Mouse (Mus musculus): ENCODE measurements around the gene Nat9. TPM values are rescaled to one million over a fixed set of nuclear protein-coding genes. Genes with fewer than 3 reads are reported as not detected.

Nat9 gene
- polyA plus RNA-seq, 1 experiment from 2014 or later: 24.2 TPM

DNA sequence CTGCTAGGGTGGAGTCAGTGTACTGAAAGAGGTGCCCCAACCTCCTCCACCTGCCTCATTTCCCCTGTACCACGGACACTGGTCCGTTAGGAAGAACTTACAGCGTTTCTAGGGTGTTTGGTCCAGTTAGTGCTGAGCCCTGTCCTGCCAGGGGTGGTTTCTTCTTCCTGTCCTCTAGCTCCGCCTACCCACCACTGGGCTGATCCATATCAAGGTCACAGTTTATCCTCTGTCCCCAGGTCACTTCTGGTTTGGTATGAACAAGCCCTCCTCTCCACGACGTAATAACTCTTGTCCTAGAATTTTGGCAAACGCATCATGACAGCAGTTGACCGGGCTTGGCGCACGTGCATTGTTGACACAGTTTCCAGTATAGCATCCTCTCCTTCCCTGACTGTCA, 32.0 kb upstream of the Nat9 start:
- Histone ChIP-seq H3K9ac (replicated peaks; ENCODE audit: low read depth, low read length) (no peak overlapping the region), H3K36me3 (ENCODE audit: control insufficient read depth, insufficient read depth) (no peaks in the 10 kb centered on the region), H3K9me3 (ENCODE audit: control insufficient read depth, low read length) (no peaks in the 10 kb centered on the region), H3K4me1 (replicated peaks; ENCODE audit: control insufficient read depth, insufficient read depth, low read length) (peaks cover 32% of the 10 kb centered on the region), H3K27me3 (replicated peaks; ENCODE audit: control insufficient read depth, insufficient read depth, low read length) (no peaks in the 10 kb centered on the region), H3K4me3 (replicated peaks; ENCODE audit: low read length) (no peak overlapping the region), H3K4me2 (ENCODE audit: low read length) (no peak overlapping the region), H3K27ac (ENCODE audit: low read length) (no peak overlapping the region)
- ATAC-seq: no peak
- WGBS: 95% methylated on average over 10 of the region's 10 CpGs

DNA sequence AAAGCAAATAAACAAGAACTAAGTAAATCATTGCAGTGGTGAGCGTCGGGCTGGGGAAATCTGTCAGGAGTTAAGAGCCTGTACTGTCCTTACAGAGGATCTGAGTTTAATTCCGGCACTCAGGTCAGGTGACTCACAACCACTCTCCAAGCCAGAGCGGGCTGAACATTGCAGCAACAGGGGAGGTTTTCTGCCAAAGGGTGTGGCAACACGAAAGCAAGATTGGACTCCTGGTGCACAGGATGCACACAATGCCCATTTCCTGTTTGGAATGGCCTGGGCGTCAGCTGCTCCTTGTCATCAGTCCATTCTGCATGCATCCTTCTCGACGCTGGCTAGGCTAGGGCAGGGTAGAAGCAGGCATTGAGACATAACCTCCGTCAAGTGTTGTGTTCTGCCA, 31.6 kb upstream of the Nat9 start:
- no peak for ATAC-seq
- H3K9me3 ChIP-seq (ENCODE audit: control insufficient read depth, low read length): no peaks in the 10 kb centered on the region
- WGBS: 82% methylated on average over 9 of the region's 9 CpGs

DNA sequence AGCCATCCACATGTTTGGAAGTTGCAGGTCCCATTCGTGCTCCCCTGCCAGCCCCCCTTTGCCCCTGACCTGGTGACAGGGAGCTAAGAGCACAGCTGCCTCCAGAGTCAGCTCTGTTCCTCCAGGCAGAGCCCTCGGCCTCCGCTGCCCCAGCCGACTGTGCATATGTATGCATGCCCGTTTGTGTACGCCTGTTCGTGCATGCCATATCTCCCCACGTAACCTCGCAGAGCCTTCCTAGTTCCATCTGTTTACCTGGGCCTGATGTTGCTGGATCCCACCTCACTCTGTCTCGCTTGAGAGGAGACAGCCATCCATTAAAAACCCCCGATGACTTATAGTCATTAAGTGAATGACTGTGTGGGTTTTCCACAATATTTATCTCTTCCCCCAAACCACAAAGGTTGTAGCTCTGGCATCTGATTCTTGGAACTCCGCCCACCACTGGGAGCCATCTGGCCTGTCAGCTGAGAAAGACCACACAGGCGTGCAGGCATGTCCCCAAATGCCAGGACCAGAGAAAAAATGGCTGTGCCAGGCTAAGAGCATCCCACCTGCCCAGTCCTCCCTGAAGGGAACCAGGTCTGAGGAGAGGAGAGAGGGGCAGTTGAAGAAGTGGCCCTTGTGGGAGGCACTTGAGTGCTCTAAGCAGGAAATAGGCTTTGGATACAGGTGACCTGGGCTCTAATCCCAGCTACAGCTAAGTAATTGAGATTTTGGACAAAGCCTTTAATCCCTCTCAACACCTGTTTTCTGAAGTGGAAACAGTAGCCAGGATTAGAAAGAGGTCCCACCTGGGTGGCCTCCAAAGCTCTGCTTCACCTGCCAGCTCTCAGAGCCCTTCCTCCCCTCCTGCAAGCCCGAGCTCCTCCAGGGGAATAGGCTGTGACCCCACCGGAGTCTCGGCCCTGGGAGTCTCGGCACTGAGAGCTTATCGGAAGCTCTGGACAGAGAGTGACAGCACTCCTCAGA, 30.1 kb upstream of the Nat9 start:
- Histone ChIP-seq H3K4me1 (replicated peaks; ENCODE audit: control insufficient read depth, insufficient read depth, low read length) (peaks cover 23% of the 10 kb centered on the region), H3K27me3 (replicated peaks; ENCODE audit: control insufficient read depth, insufficient read depth, low read length) (no peaks in the 10 kb centered on the region), H3K4me3 (replicated peaks; ENCODE audit: low read length) (no peak overlapping the region), H3K9me3 (ENCODE audit: control insufficient read depth, low read length) (no peaks in the 10 kb centered on the region), H3K36me3 (ENCODE audit: control insufficient read depth, insufficient read depth) (no peaks in the 10 kb centered on the region), H3K9ac (replicated peaks; ENCODE audit: low read depth, low read length) (no peak overlapping the region), H3K4me2 (ENCODE audit: low read length) (no peak overlapping the region), H3K27ac (ENCODE audit: low read length) (no peak overlapping the region)
- 46% methylated on average over 18 of the region's 18 CpGs for WGBS
- ATAC-seq: no peak

More for the DNA sequence above, 31.6 kb upstream of the Nat9 start:
- H3K27ac ChIP-seq (ENCODE audit: low read length): no peak overlapping the region
- no peaks in the 10 kb centered on the region for H3K36me3 ChIP-seq (ENCODE audit: control insufficient read depth, insufficient read depth)
- peaks cover 32% of the 10 kb centered on the region for H3K4me1 ChIP-seq (replicated peaks; ENCODE audit: control insufficient read depth, insufficient read depth, low read length)
- H3K27me3 ChIP-seq (replicated peaks; ENCODE audit: control insufficient read depth, insufficient read depth, low read length): no peaks in the 10 kb centered on the region
- no peak overlapping the region for H3K9ac ChIP-seq (replicated peaks; ENCODE audit: low read depth, low read length)
- H3K4me2 ChIP-seq (ENCODE audit: low read length): no peak overlapping the region
- no peak overlapping the region for H3K4me3 ChIP-seq (replicated peaks; ENCODE audit: low read length)

DNA sequence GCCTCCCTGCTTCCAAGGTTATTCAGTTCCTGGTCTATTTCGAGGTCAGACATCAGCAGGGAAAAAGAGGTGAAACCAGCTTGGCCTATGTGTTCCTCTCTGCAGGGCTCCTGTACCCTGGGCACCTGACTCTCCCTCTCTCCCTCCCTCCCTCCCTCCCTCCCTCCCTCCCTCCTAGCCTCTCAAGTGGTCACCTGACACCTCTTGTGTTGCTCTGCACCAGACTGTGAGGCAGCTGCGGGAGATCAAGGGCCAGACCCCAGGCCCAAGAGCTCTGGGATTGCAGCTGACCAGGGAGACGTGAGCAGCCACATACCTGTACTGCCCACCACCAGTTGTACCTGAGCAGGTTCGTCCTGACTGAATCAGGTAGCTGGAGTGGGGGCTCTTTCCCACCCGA, 27.5 kb upstream of the Nat9 start:
- ATAC-seq: no peak
- WGBS: 44% methylated on average over 5 of the region's 5 CpGs
- H3K9ac ChIP-seq (replicated peaks; ENCODE audit: low read depth, low read length): no peak overlapping the region
- H3K36me3 ChIP-seq (ENCODE audit: control insufficient read depth, insufficient read depth): no peaks in the 10 kb centered on the region
- H3K4me1 ChIP-seq (replicated peaks; ENCODE audit: control insufficient read depth, insufficient read depth, low read length): peaks cover 10% of the 10 kb centered on the region
- no peak overlapping the region for H3K4me3 ChIP-seq (replicated peaks; ENCODE audit: low read length)
- no peaks in the 10 kb centered on the region for H3K9me3 ChIP-seq (ENCODE audit: control insufficient read depth, low read length)
- H3K27me3 ChIP-seq (replicated peaks; ENCODE audit: control insufficient read depth, insufficient read depth, low read length): no peaks in the 10 kb centered on the region
- H3K4me2 ChIP-seq (ENCODE audit: low read length): no peak overlapping the region
- H3K27ac ChIP-seq (ENCODE audit: low read length): no peak overlapping the region

DNA sequence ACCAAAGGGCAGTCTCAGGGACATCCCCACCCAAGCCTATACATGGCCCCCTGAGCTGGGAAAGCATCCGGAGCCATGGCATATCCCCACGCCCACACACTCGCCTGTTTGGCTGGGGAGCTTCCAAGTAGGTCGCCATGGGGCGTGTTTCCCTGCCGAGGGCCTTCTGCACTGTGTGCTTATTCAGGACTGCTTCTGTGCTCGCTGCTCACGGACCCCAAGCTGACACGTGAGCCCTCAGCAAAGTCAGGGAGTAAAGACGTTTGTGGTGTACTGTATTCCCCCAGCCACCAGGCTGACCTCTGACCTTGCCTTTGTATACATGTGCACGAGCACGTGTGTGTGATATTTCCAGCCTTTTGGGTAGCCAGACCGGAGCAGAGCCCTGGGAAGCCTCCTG, 24.5 kb upstream of the Nat9 start:
- ATAC-seq: no peak
- WGBS: 57% methylated on average over 13 of the region's 13 CpGs
- Histone ChIP-seq H3K27ac (ENCODE audit: low read length) (no peak overlapping the region), H3K36me3 (ENCODE audit: control insufficient read depth, insufficient read depth) (no peaks in the 10 kb centered on the region), H3K4me3 (replicated peaks; ENCODE audit: low read length) (no peak overlapping the region), H3K27me3 (replicated peaks; ENCODE audit: control insufficient read depth, insufficient read depth, low read length) (no peaks in the 10 kb centered on the region), H3K9me3 (ENCODE audit: control insufficient read depth, low read length) (no peaks in the 10 kb centered on the region), H3K4me2 (ENCODE audit: low read length) (no peak overlapping the region), H3K4me1 (replicated peaks; ENCODE audit: control insufficient read depth, insufficient read depth, low read length) (peaks cover 5% of the 10 kb centered on the region), H3K9ac (replicated peaks; ENCODE audit: low read depth, low read length) (no peak overlapping the region)

DNA sequence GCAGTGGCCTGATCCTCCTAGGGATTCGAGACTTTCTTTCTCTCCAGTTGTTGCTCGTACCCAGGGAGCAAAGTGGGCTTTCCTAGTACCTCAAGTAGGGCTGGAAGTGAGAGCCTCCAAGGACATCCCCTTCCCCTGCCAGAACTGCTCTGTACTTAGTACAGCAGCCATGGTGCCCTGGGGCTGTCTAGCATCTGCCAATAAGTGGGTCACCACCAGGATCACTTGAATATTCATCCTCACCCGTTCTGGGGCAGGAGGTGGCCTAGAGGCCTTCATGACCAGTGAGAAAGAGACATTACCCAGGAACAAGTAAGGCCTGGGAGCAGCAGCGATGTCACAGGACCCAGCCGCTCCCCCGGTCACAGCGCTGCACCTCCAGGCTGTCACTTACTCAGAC, 22.3 kb upstream of the Nat9 start:
- 80% methylated on average over 7 of the region's 7 CpGs for WGBS
- Histone ChIP-seq H3K4me3 (replicated peaks; ENCODE audit: low read length) (no peak overlapping the region), H3K4me1 (replicated peaks; ENCODE audit: control insufficient read depth, insufficient read depth, low read length) (peaks cover 4% of the 10 kb centered on the region), H3K36me3 (ENCODE audit: control insufficient read depth, insufficient read depth) (peaks cover 6% of the 10 kb centered on the region; the same call in 1 of the 2 replicates), H3K27ac (ENCODE audit: low read length) (no peak overlapping the region), H3K4me2 (ENCODE audit: low read length) (no peak overlapping the region), H3K9ac (replicated peaks; ENCODE audit: low read depth, low read length) (no peak overlapping the region), H3K27me3 (replicated peaks; ENCODE audit: control insufficient read depth, insufficient read depth, low read length) (no peaks in the 10 kb centered on the region), H3K9me3 (ENCODE audit: control insufficient read depth, low read length) (no peaks in the 10 kb centered on the region)
- ATAC-seq: no peak

DNA sequence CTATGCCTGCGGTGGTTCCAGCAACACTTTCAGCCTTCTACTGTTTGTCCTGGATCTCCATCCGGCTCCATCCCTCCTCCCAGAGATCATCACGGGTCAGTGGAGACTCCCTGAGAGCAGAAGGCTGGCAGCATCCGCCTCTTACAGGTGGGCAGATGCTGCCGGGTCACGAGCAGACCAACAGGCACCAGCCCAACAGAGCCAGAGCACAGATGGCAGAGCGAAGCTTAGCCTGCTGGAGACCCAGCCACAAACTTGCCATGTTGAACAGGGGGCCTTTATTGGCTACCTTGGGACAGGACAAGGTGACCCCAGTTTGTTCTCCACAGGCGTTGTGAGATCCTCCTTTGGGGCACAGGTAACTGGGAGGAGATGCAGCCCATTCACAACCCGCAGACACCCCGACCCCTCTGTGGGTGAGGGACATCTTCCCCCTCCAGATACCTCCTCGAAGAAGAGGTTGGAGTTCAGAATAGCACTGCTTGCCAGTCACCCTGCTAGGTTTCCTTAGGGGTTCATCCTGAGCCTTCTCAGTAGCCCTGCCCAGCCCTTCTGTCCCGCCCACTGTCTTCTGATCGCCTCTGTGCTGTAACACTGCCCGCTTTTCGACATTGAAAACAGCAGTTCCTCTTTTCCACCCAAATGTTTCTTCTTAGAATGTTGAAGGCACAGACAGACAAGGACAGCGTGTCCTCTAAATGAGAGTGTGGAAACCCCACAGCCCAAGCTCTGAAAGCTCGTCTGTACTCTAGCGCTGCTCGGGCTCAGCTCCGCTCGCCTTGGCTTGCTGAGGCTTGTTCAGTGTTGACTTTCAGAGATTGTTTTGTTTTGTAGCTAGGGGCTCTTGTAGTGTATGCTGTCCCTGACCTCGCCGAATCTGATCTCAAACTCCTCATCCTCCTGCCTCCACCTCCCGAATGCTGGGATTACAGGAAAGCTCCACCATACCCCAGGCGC, 21.4 kb upstream of the Nat9 start:
- Histone ChIP-seq H3K36me3 (ENCODE audit: control insufficient read depth, insufficient read depth) (peaks cover 6% of the 10 kb centered on the region; the same call in 1 of the 2 replicates), H3K9me3 (ENCODE audit: control insufficient read depth, low read length) (no peaks in the 10 kb centered on the region), H3K4me1 (replicated peaks; ENCODE audit: control insufficient read depth, insufficient read depth, low read length) (peaks cover 4% of the 10 kb centered on the region), H3K4me2 (ENCODE audit: low read length) (no peak overlapping the region), H3K4me3 (replicated peaks; ENCODE audit: low read length) (no peak overlapping the region), H3K27me3 (replicated peaks; ENCODE audit: control insufficient read depth, insufficient read depth, low read length) (no peaks in the 10 kb centered on the region), H3K9ac (replicated peaks; ENCODE audit: low read depth, low read length) (no peak overlapping the region), H3K27ac (ENCODE audit: low read length) (no peak overlapping the region)
- no peak for ATAC-seq
- 78% methylated on average over 25 of the region's 25 CpGs for WGBS

DNA sequence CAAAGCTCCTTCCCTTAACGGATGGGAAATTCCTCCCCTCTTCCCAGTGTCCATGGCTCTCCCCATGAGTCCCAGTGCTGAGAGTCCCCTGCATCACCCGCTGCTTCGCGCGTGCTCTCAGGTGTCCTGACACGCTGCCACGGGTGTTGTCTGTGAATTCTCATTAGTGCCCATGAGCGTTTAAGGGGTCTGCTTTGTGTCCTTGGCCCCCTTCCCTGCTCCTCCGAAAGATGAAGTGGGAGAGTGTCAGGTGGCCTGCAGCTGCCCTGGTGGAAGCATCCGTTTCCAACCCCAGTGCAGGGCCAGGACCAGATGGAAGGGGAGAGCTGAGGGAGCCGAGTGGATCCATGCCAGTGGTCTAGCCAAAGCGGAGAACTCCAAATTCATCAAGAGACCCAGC, 20.5 kb upstream of the Nat9 start:
- Histone ChIP-seq H3K9ac (replicated peaks; ENCODE audit: low read depth, low read length) (no peak overlapping the region), H3K4me1 (replicated peaks; ENCODE audit: control insufficient read depth, insufficient read depth, low read length) (peaks cover 4% of the 10 kb centered on the region), H3K27me3 (replicated peaks; ENCODE audit: control insufficient read depth, insufficient read depth, low read length) (no peaks in the 10 kb centered on the region), H3K36me3 (ENCODE audit: control insufficient read depth, insufficient read depth) (peaks cover 6% of the 10 kb centered on the region; the same call in 1 of the 2 replicates), H3K4me3 (replicated peaks; ENCODE audit: low read length) (no peak overlapping the region), H3K9me3 (ENCODE audit: control insufficient read depth, low read length) (no peaks in the 10 kb centered on the region), H3K27ac (ENCODE audit: low read length) (no peak overlapping the region), H3K4me2 (ENCODE audit: low read length) (no peak overlapping the region)
- 70% methylated on average over 12 of the region's 12 CpGs for WGBS
- no peak for ATAC-seq

DNA sequence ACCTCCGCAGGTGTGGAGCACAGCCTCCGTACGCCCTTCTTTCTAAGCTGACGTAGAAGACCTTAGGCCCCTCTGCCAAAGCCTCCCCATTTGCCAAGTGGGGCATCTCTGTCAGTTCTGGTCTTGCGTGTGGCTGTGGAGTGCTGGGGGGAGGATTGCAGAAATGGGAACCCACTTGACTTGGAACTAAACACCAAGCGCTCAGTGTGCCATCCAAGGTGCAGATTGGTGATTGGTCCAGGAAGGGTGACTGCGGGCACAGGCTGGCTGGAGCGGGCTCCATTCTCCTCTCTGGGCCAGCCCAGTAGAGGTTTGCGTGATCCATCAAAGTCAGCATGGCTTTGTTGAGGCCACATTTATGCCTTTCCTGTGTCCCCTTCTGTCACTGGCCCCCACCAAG, 15.1 kb upstream of the Nat9 start:
- ATAC-seq: 0 out of 2 replicates have a peak, but pooled peaks have one; percentile 37
- Histone ChIP-seq H3K36me3 (ENCODE audit: control insufficient read depth, insufficient read depth) (peaks cover 13% of the 10 kb centered on the region; the same call in 1 of the 2 replicates), H3K9ac (replicated peaks; ENCODE audit: low read depth, low read length) (no peak overlapping the region), H3K27ac (ENCODE audit: low read length) (no peak overlapping the region), H3K4me3 (replicated peaks; ENCODE audit: low read length) (no peak overlapping the region), H3K27me3 (replicated peaks; ENCODE audit: control insufficient read depth, insufficient read depth, low read length) (no peaks in the 10 kb centered on the region), H3K9me3 (ENCODE audit: control insufficient read depth, low read length) (no peaks in the 10 kb centered on the region), H3K4me1 (replicated peaks; ENCODE audit: control insufficient read depth, insufficient read depth, low read length) (no peaks in the 10 kb centered on the region; the same call in 1 of the 2 replicates), H3K4me2 (ENCODE audit: low read length) (no peak overlapping the region)
- WGBS: 92% methylated on average over 9 of the region's 9 CpGs
